In genomic region chr16:22765531-22765930, GRCm38 (mm10) we compare ENCODE assay signal across 14 mouse cellular contexts. TPM values are rescaled to one million over a fixed set of nuclear protein-coding genes. Genes with fewer than 3 reads are reported as not detected.
"Had no signal": no experiment of that assay in that cellular context is flagged by ENCODE, and none has a peak within 500 bp of the region (broad histone marks: within the 10 kb centered on the region; RNA-seq: fewer than 3 reads in every experiment).

No protein-coding gene starts in this region.

- DNase-seq: lung, adult 18-20 months; lung, embryonic 14.5 days; lung, postnatal 10 days; lung, postnatal 4 days; midbrain, embryonic 14.5 days; retina, postnatal 1 day; right cerebral cortex, adult 18-20 months; right cerebral cortex, postnatal 25 days; right cerebral cortex, postnatal 4 days; thymus, adult 18-20 months; thymus, postnatal 14 days; thymus, postnatal 36 days had no signal

RNA-seq across cellular contexts. Expression of gene Crygs, which starts 45.8 kb away (rescaled TPM):
- total RNA-seq: megakaryocyte, adult 5-6 weeks; megakaryocyte-erythroid progenitor cell, adult 5-6 weeks had no signal
